In the genomic region with DNA sequence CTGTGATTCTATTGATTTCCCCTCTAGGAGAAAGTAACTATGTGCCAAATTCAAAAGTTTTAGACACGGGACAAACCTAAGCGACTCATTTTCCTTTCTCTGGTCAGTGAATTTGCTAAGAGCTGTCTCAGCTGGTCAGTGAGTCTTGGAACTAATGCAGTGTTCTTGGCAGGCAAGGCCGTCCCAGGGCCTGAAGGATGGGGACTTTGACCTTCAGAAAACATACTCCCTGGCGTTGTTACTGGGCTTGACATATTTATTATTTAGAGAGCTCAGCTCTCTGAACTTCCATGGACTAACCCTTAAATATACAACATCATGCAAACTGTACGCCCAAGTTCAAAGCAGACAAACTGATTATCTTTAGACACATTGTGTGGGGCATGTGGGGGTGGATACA, we compare ENCODE assay signal across 10 mouse cellular contexts.
DNase-seq lines count a peak whose midpoint lies in the region; ATAC-seq and TF ChIP-seq lines count a peak whose summit lies in the region.
"Had no signal": no experiment of that assay in that cellular context is flagged by ENCODE, and none has a peak within 500 bp of the region (broad histone marks: within the 10 kb centered on the region; RNA-seq: fewer than 3 reads in every experiment).

No protein-coding gene starts in this region.

- H3K4me3 ChIP-seq in intestine, embryonic 15.5 days (replicated peaks), result no peak overlapping the region
- no peak overlapping the region for H3K4me3 ChIP-seq in intestine, postnatal 0 days (ENCODE audit: low read depth, low read length)
- no peak overlapping the region for H3K4me3 ChIP-seq in kidney, adult 2 months (ENCODE audit: insufficient read depth, low read depth, low read length)
- H3K4me3 ChIP-seq: limb, embryonic 15.5 days had no signal

- H3K9me3 ChIP-seq in intestine, embryonic 15.5 days, result no peaks in the 10 kb centered on the region
- no peaks in the 10 kb centered on the region for H3K9me3 ChIP-seq in intestine, postnatal 0 days (ENCODE audit: control insufficient read depth)
- H3K9me3 ChIP-seq: limb, embryonic 15.5 days had no signal

- no peak for TF ChIP-seq POLR2A in kidney, adult 2 months (IDR thresholded peaks at IDR 0.05; ENCODE audit: low read depth, low read length)

- no peak overlapping the region for H3K4me2 ChIP-seq in intestine, embryonic 15.5 days (replicated peaks)
- H3K4me2 ChIP-seq in intestine, postnatal 0 days (replicated peaks; ENCODE audit: low read depth), result no peak overlapping the region
- H3K4me2 ChIP-seq: limb, embryonic 15.5 days had no signal

- no peaks in the 10 kb centered on the region for H3K4me1 ChIP-seq in intestine, embryonic 15.5 days (replicated peaks)
- H3K4me1 ChIP-seq in intestine, postnatal 0 days (replicated peaks; ENCODE audit: control insufficient read depth, insufficient read depth, low read length), result no peaks in the 10 kb centered on the region
- H3K4me1 ChIP-seq in kidney, adult 2 months (ENCODE audit: control insufficient read depth, insufficient read depth, low read length), result no peaks in the 10 kb centered on the region; the same call in 1 of the 2 replicates
- H3K4me1 ChIP-seq: limb, embryonic 15.5 days had no signal

- no peaks in the 10 kb centered on the region for H3K36me3 ChIP-seq in intestine, embryonic 15.5 days
- no peaks in the 10 kb centered on the region for H3K36me3 ChIP-seq in intestine, postnatal 0 days (ENCODE audit: control insufficient read depth, insufficient read depth)
- H3K36me3 ChIP-seq in kidney, adult 2 months (ENCODE audit: control insufficient read depth, insufficient read depth, low read length), result no peaks in the 10 kb centered on the region
- H3K36me3 ChIP-seq: limb, embryonic 15.5 days had no signal

- WGBS in intestine, embryonic 15.5 days, result 47% methylated on average over 5 of the region's 5 CpGs
- WGBS in intestine, postnatal 0 days, result 41% methylated on average over 5 of the region's 5 CpGs
- WGBS in kidney, adult 2 months, result 36% methylated on average over 5 of the region's 5 CpGs

- ATAC-seq in intestine, embryonic 15.5 days, result 0 out of 2 replicates have a peak, but pooled peaks have one; percentile 36
- ATAC-seq in intestine, postnatal 0 days, result no peak
- no peak for ATAC-seq in CD4-positive, CD25-positive, alpha-beta regulatory T cell, adult 4 months
- ATAC-seq in erythroblast, adult 5-6 weeks (replicated peaks; ENCODE audit: low FRiP score, poor library complexity, severe bottlenecking), result no peak

- no peaks in the 10 kb centered on the region for H3K27me3 ChIP-seq in intestine, embryonic 15.5 days (replicated peaks)
- no peaks in the 10 kb centered on the region for H3K27me3 ChIP-seq in intestine, postnatal 0 days (replicated peaks; ENCODE audit: control insufficient read depth, insufficient read depth, low read length)
- H3K27me3 ChIP-seq in kidney, adult 2 months (replicated peaks; ENCODE audit: control insufficient read depth, insufficient read depth, low read length), result no peaks in the 10 kb centered on the region
- H3K27me3 ChIP-seq: limb, embryonic 15.5 days had no signal

- H3K9ac ChIP-seq in intestine, embryonic 15.5 days, result no peak overlapping the region
- no peak overlapping the region for H3K9ac ChIP-seq in intestine, postnatal 0 days (ENCODE audit: low read depth, low read length)
- H3K9ac ChIP-seq: limb, embryonic 15.5 days had no signal

- peak; percentile 62 to 70 for DNase-seq in adrenal gland, postnatal 36 days
- peak; percentile 86 for DNase-seq in kidney, adult 2 months
- DNase-seq in lung, postnatal 25 days (ENCODE audit: low spot score), result peak; percentile 6
- no peak for DNase-seq in layer of hippocampus, postnatal 10 days (ENCODE audit: low spot score in 2 of 2)
- DNase-seq: midbrain, embryonic 14.5 days had no signal

- no peak for TF ChIP-seq CTCF in intestine, postnatal 0 days (IDR thresholded peaks at IDR 0.05; ENCODE audit: low read depth)
- no peak for TF ChIP-seq CTCF in kidney, adult 2 months (conservative IDR thresholded peaks at IDR 0.05; ENCODE audit: insufficient read depth, insufficient read length, low read depth, low read length)

- H3K27ac ChIP-seq in intestine, embryonic 15.5 days, result no peak overlapping the region
- H3K27ac ChIP-seq in intestine, postnatal 0 days (ENCODE audit: low read depth, low read length), result no peak overlapping the region
- H3K27ac ChIP-seq in kidney, adult 2 months (ENCODE audit: insufficient read depth, low read depth, low read length), result peak overlapping the region; percentile 9; the same call in 1 of the 2 replicates
- H3K27ac ChIP-seq: limb, embryonic 15.5 days had no signal

Comparison
In these comparisons a context has a peak if more than half of its experiments do, and no peak if none do; other contexts are left out.
1. DNase-seq: peak in adrenal gland, postnatal 36 days (2 of 2), kidney, adult 2 months (single experiment) and lung, postnatal 25 days (single experiment); none in layer of hippocampus, postnatal 10 days (0 of 2).